Mouse (Mus musculus): Measurements from ENCODE around the gene Ank3. TPM values are rescaled to one million over a fixed set of nuclear protein-coding genes. Genes with fewer than 3 reads are reported as not detected.

The Ank3 gene
- polyA plus RNA-seq, 1 experiment from 2014 or later = 24.5 TPM

DNA sequence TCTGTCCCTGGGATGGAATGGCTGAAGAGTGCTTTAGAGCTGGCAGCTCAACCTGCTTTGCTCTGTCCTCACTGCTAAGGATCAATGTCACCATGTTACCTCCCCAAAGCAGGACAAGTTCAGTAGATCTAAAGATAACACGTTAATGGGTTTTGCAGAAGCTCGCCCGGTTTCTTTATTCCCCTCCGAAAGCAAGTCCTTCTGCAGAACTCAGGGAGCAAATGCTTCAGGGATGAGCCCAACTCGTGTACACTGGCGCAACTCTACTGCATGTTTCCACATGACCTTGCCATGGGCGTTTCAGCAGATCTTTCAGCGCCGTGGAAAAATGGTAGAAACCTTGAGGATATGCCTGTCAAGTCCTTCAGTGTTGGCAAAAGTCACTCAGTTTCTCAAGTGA is 247.4 kb downstream of the Ank3 start:
- H3K4me3 ChIP-seq (ENCODE audit: low read depth, low read length) = no peak overlapping the region
- DNase-seq (ENCODE audit: low spot score) (no peak), ATAC-seq (no peak)
- H3K36me3 ChIP-seq (ENCODE audit: insufficient read depth, low read length) = no peaks in the 10 kb centered on the region
- H3K4me1 ChIP-seq (ENCODE audit: insufficient read depth, low read depth, low read length) = no peaks in the 10 kb centered on the region
- H3K4me2 ChIP-seq (replicated peaks; ENCODE audit: low read depth, low read length) = no peak overlapping the region
- WGBS = 84% methylated on average over 9 of the region's 9 CpGs
- H3K27me3 ChIP-seq (replicated peaks; ENCODE audit: insufficient read depth, low read length) = no peaks in the 10 kb centered on the region
- H3K9me3 ChIP-seq (ENCODE audit: low read length) = no peaks in the 10 kb centered on the region
- H3K9ac ChIP-seq (replicated peaks; ENCODE audit: low read depth) = no peak overlapping the region
- TF ChIP-seq CTCF (IDR thresholded peaks at IDR 0.05) (no peak), EP300 (IDR thresholded peaks at IDR 0.05) (no peak)
- H3K27ac ChIP-seq (ENCODE audit: low read length) = no peak overlapping the region

- ATAC-seq (no peak), DNase-seq (ENCODE audit: low spot score) (no peak)
- Histone ChIP-seq H3K9ac (replicated peaks; ENCODE audit: low read depth) (no peak overlapping the region), H3K36me3 (ENCODE audit: insufficient read depth, low read length) (no peaks in the 10 kb centered on the region), H3K9me3 (ENCODE audit: low read length) (no peaks in the 10 kb centered on the region), H3K4me3 (ENCODE audit: low read depth, low read length) (no peak overlapping the region), H3K4me2 (replicated peaks; ENCODE audit: low read depth, low read length) (no peak overlapping the region), H3K4me1 (ENCODE audit: insufficient read depth, low read depth, low read length) (peaks cover 10% of the 10 kb centered on the region), H3K27ac (ENCODE audit: low read length) (no peak overlapping the region), H3K27me3 (replicated peaks; ENCODE audit: insufficient read depth, low read length) (no peaks in the 10 kb centered on the region)
- TF ChIP-seq EP300 (IDR thresholded peaks at IDR 0.05) (no peak), CTCF (IDR thresholded peaks at IDR 0.05) (no peak)
- 36% methylated on average over 3 of the region's 4 CpGs for WGBS
Observed at GRCm38 (mm10) chr10:69650074-69650473, 251.5 kb downstream of the Ank3 start.

DNA sequence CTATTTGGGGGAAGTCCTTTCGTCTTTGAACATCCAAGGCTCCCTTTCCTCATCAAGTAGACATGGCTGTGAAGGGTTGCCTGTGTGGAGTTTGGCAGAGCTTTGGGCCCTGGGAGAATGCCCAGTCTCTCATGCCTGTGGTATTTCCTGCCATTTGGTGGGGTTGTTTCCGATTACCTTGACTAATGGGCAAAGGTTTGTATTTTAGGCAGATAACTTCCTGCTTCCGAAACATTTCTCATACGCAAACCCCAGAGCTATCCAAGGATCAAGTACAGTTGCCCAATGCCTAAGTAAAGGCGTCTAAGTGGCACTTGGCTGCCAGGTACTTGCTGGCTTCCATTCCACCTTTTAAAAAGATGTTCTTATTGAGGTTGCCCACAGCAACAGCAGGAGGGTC is 254.1 kb downstream of the Ank3 start:
- TF ChIP-seq EP300 (IDR thresholded peaks at IDR 0.05) (peak; percentile 73), CTCF (IDR thresholded peaks at IDR 0.05) (no peak)
- Histone ChIP-seq H3K4me1 (ENCODE audit: insufficient read depth, low read depth, low read length) (peaks cover 10% of the 10 kb centered on the region), H3K4me2 (replicated peaks; ENCODE audit: low read depth, low read length) (peak overlapping the region; percentile 5; the same call in 1 of the 2 replicates), H3K9ac (replicated peaks; ENCODE audit: low read depth) (no peak overlapping the region), H3K9me3 (ENCODE audit: low read length) (no peaks in the 10 kb centered on the region), H3K36me3 (ENCODE audit: insufficient read depth, low read length) (no peaks in the 10 kb centered on the region), H3K27ac (ENCODE audit: low read length) (peak overlapping the region; percentile 43; the same call in 1 of the 2 replicates), H3K27me3 (replicated peaks; ENCODE audit: insufficient read depth, low read length) (no peaks in the 10 kb centered on the region), H3K4me3 (ENCODE audit: low read depth, low read length) (no peak overlapping the region)
- DNase-seq (ENCODE audit: low spot score) = peak; percentile 89
- WGBS = 7% methylated on average over 5 of the region's 5 CpGs
- peak; percentile 78 for ATAC-seq

DNA sequence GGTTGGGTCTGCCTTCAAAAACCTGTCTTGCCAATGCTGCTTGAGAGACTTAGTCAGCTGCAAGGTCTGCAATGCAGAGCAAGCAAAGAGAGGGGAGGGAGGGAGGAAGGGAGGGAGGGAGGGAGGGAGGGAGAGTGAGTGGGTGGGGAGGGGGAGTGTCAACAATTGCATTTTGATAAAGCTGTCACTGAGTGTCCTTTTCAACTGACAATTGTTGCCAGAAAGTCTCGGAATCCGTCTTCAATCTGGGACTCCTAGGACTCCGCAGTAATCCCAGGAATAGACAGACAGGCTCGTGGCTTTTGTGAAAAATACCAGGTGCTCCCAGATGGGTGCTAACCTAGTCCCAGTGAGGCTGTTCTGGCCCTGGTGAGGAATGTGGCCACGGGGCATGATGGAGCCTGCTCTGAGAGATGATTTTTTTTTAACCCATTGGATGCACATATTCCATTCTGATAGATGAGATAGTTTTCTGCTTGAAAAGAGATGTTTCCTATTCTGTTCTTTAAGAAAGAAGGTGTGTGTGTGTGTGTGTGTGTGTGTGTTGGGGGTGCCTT is 254.6 kb downstream of the Ank3 start:
- 4% methylated on average over 5 of the region's 5 CpGs for WGBS
- DNase-seq (ENCODE audit: low spot score) (no peak), ATAC-seq (peak; percentile 39)
- H3K4me2 ChIP-seq (replicated peaks; ENCODE audit: low read depth, low read length) = no peak overlapping the region
- H3K27me3 ChIP-seq (replicated peaks; ENCODE audit: insufficient read depth, low read length) = no peaks in the 10 kb centered on the region
- H3K9ac ChIP-seq (replicated peaks; ENCODE audit: low read depth) = no peak overlapping the region
- 0 out of 2 replicates have a peak overlapping the region, but pooled peaks have one; percentile 43 for H3K27ac ChIP-seq (ENCODE audit: low read length)
- no peak for TF ChIP-seq CTCF (IDR thresholded peaks at IDR 0.05)
- no peak for TF ChIP-seq EP300 (IDR thresholded peaks at IDR 0.05)
- H3K4me3 ChIP-seq (ENCODE audit: low read depth, low read length) = no peak overlapping the region
- H3K9me3 ChIP-seq (ENCODE audit: low read length) = no peaks in the 10 kb centered on the region
- peaks cover 10% of the 10 kb centered on the region for H3K4me1 ChIP-seq (ENCODE audit: insufficient read depth, low read depth, low read length)
- no peaks in the 10 kb centered on the region for H3K36me3 ChIP-seq (ENCODE audit: insufficient read depth, low read length)

GRCm38 (mm10) chr10:69654176-69654575 is 255.6 kb downstream of the Ank3 start:
- no peaks in the 10 kb centered on the region for H3K36me3 ChIP-seq (ENCODE audit: insufficient read depth, low read length)
- 86% methylated on average over 2 of the region's 2 CpGs for WGBS
- no peak overlapping the region for H3K4me2 ChIP-seq (replicated peaks; ENCODE audit: low read depth, low read length)
- no peak for ATAC-seq
- H3K4me3 ChIP-seq (ENCODE audit: low read depth, low read length) = no peak overlapping the region
- H3K9me3 ChIP-seq (ENCODE audit: low read length) = no peaks in the 10 kb centered on the region
- no peaks in the 10 kb centered on the region for H3K27me3 ChIP-seq (replicated peaks; ENCODE audit: insufficient read depth, low read length)
- no peak overlapping the region for H3K9ac ChIP-seq (replicated peaks; ENCODE audit: low read depth)
- no peak for DNase-seq (ENCODE audit: low spot score)
- H3K4me1 ChIP-seq (ENCODE audit: insufficient read depth, low read depth, low read length) = peaks cover 10% of the 10 kb centered on the region
- H3K27ac ChIP-seq (ENCODE audit: low read length) = no peak overlapping the region
- no peak for TF ChIP-seq EP300 (IDR thresholded peaks at IDR 0.05)
- peak; percentile 19; the same call in 1 of the 2 replicates for TF ChIP-seq CTCF (IDR thresholded peaks at IDR 0.05)

DNA sequence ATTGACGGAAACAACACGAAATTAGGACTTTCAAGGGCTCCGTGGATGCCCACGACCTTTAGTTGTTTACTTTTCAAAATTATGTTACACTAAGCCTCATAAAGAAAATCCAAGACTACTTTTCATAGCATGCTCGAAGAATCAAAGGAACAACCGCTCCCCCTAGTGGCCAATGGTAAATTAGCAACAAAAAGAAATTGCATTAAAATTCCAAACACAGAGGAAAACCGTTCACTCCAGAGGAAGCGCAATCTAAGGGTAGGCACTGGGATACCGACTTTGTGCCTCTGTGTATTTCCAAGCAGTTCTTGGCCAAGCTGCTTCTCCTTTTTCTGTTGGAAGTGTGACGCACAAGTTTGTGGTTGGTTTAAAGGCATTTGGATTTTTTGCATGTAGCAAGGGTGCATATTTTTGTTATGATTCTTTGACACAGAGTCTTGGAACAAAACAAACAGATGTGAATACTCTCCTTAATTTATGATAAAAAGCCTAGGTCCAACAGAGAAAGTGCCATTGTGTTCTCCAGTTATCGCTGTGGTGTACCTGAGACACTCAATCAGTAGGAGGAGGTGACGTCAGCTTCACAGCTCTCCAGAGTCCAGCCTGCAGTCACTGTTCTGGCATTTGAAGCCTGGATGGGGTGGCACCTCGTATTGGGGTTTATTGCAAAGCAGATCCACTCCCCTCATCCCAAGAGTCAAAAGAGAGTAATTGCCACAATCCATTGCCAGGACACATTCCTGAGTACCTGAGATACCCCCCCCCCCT is 256.5 kb downstream of the Ank3 start:
- peak; percentile 86 for TF ChIP-seq CTCF (IDR thresholded peaks at IDR 0.05)
- TF ChIP-seq EP300 (IDR thresholded peaks at IDR 0.05) = 0 out of 2 replicates have a peak, but pooled peaks have one; percentile 33
- no peak overlapping the region for H3K4me2 ChIP-seq (replicated peaks; ENCODE audit: low read depth, low read length)
- no peaks in the 10 kb centered on the region for H3K36me3 ChIP-seq (ENCODE audit: insufficient read depth, low read length)

More for the DNA sequence above, 256.5 kb downstream of the Ank3 start:
- Histone ChIP-seq H3K4me1 (ENCODE audit: insufficient read depth, low read depth, low read length) (peaks cover 10% of the 10 kb centered on the region), H3K27ac (ENCODE audit: low read length) (no peak overlapping the region), H3K9ac (replicated peaks; ENCODE audit: low read depth) (no peak overlapping the region), H3K9me3 (ENCODE audit: low read length) (no peaks in the 10 kb centered on the region), H3K27me3 (replicated peaks; ENCODE audit: insufficient read depth, low read length) (no peaks in the 10 kb centered on the region), H3K4me3 (ENCODE audit: low read depth, low read length) (no peak overlapping the region)
- WGBS = 11% methylated on average over 13 of the region's 13 CpGs
- DNase-seq (ENCODE audit: low spot score) = peak; percentile 80
- ATAC-seq = peak; percentile 51

All from lung, postnatal 0 days (tissue).